Mouse (Mus musculus): ENCODE data around the gene Gm10428.

The Gm10428 gene

DNA sequence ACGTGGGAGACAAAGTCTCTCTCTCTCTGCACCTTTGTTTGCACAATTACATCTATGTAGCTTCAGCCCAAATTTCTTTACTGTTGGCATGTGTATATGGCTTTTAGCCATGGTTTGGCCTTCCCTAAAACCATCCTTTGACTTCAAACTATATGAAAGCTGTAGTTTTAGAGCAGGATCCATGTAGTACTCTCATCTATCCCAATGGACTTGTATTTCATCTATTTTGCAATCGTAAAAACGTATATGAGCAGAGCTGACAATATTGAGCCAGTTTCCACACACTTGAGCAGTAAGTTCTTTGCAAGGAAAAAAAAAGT, 36.7 kb downstream of the Gm10428 start:
- DNase-seq: no peak
